Mouse (Mus musculus) monocyte, adult 5-6 weeks (primary cell): ENCODE measurements around the gene Ppil4. TPM values are rescaled to one million over a fixed set of nuclear protein-coding genes. Genes with fewer than 3 reads are reported as not detected.
"Not testable (repeated sequence)": the region's sequence is repeated elsewhere in the genome, so short reads cannot be mapped to it uniquely, and the experiment has no call there.

Experiments used
- ATAC-seq: fragments of 153-309, 156-312 bp; replicated peaks from 2 replicates; pipeline ENCODE4 v1.8.0; 2017; ENCODE audit warnings: mild to moderate bottlenecking; ENCODE audit not compliant: low TSS enrichment, insufficient number of reproducible peaks, severe bottlenecking, poor library complexity, low FRiP score
- total RNA-seq: library from RNA; stranded (forward); fragments of 200-1000, 200-491, 200-594 nt; gene quantifications from 3 replicates; pipeline ENCODE4 v1.2.3, GENCODE M21; 2017

The Ppil4 gene
- 146 to 157 TPM (median 154 TPM) in 3 replicates for total RNA-seq

DNA sequence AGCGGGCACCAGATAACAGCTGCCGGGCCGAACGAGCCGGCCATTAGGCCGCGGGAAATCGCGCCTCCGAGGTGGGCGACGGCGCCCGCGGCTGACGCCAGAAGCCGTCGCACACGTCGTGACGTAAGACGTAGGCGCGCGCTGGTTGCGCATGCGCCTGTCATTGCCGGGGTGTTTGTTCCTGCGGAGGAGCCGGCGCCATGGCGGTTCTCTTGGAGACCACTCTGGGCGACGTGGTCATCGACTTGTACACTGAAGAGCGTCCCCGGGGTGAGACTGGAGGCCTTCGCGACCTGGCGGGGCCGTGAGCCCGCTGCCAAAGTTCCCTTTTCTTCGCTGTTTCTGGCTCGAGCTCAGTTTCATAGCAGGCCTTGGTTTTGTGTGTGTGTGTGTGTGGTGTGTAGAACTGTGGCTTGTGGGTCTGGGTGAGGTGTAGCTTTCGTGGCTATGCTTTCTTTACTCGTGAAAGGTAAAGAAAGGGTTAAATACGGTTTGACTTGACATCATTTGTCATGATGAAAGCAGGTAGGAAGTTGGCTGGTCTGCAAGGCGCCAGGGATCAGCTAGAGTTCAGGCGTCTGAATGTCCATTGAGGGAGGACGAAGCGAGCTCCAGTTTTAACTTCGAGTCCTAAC is at the start of gene Ppil4, which contains the start of gene Ginm1:
Ppil4 (plus strand) TSS at position 141 of the 635 bp plus-strand sequence.
Ginm1 (minus strand) TSS at position 74 of the 635 bp plus-strand sequence.
- ATAC-seq, result peak; percentile 91

DNA sequence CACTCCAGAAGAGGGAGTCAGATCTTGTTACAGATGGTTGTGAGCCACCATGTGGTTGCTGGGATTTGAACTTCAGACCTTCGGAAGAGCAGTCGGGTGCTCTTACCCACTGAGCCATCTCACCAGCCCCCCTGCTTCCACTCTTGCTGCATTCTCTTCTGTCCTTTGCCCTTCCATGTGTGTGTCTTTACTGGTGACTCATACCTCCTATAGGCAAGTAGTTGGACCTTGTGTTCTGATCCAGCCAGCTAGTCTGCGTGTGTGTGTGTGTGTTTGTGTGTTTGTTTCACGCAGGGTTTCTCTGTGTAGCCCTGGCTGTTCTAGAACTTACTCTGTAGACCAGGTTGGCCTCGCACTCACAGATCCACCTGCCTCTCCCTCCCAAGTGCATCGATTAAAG is 47.2 kb upstream of the Ppil4 start:
- not testable (repeated sequence) for ATAC-seq

DNA sequence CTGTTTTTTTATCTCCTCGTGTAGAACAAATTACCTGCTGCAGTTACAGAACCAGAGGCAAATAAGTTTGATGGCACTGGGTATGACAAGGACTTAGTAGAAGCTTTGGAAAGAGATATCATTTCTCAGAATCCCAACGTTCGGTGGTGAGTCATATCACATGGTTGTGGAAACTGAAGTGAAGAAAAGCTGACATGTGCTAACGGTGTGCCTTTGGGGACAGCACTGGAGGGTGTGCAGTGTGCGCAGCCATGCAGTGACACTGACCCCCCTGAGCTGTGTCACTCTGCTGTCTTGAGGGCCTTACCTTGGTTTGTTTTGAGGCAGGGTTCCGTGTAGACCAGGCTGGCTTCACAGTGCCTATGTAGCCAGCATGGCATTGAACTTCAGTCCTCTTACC is 43.9 kb upstream of the Ppil4 start:
- no peak for ATAC-seq

DNA sequence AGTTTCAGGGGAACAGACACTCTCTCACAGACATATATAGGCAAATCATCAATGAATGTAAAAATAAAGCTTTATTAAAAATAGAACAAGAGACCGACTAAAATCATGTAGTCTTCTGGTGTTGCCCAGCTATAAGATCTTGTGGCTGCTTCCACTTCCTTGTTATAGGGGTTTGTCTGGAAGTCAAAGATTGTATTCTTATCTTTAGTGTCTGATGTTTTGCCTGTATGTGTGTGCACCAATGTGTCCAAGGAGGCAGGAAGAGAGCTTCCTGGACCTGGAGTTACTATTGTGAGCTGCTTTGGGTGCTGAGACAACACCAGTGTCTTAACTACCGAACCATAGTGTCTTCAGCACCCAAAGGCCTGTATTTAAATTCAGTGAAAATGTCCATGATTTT is 35.1 kb upstream of the Ppil4 start:
- no peak for ATAC-seq

DNA sequence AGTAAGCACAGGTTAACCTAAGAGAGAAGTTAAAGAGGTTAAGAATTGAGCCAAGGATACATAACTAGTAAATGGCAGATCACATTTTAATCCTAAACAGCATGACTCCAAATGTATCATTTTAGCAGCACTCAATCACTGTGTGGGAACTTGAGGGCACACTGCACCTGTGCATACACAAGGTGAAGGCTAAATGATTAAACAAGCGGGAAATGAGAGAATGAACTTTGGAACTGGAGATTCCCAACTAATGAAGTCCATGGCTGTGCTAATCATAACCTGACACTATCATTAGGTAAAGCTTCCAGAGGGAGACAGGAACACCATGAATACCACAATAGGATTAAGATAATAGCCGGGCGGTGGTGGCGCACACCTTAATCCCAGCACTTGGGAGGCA is 20.3 kb upstream of the Ppil4 start:
- ATAC-seq, result no peak

DNA sequence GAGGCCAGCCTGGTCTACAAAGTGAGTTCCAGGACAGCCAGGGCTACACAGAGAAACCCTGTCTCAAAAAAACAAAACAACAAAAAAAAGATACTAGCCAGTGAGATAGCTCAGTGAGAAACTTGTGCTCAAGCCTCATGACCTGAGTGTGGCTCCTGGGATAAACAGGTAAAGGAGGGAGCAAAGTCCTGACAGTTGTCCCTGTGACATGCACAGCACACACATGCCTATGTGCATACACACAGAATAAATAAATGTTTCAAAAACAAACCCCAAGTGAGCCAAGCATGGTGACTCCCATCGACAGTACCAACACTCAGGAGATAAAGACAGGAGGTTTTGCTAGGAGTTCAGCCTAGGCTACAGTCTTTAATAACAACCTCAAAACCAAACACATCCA is 19.9 kb upstream of the Ppil4 start:
- no peak for ATAC-seq

DNA sequence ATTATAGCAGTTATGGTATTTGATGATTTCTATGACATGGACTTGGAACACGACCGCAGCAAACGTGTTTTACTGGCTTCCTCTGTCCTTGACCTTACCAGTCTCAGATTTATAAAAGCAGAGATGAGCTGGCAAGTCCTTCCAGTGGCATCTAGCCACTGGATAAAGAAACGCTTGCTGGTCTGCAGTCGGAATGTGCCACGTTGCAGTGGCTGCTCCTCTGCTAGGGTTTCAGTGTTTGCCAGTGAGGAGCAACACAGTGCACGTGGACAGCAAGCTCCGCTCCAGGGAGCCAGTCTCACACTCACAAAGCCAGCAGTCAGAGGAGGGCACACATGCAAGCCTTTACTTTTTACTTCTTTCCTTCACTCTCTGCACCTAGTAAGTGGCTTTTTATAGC is 17.3 kb upstream of the Ppil4 start:
- ATAC-seq, result no peak

DNA sequence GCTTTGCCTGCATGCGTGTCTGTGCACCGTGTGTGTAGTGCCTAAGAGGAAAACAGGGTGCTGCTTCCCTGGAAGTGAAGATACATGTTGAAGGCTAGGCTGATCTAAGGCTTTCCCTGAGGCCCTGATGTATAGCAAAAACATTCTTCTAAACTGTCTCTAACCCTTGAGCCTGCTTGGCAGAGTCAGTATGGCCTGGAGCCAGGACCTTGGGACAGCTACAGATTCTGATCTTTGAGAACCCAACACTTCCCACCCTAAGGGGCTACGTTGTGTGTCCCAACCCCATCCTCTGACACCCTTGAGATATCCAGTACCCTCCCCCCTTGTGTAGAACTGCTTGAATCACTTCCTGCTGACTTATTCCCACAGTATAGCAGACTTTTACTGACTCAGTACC is 14.3 kb upstream of the Ppil4 start:
- no peak for ATAC-seq

DNA sequence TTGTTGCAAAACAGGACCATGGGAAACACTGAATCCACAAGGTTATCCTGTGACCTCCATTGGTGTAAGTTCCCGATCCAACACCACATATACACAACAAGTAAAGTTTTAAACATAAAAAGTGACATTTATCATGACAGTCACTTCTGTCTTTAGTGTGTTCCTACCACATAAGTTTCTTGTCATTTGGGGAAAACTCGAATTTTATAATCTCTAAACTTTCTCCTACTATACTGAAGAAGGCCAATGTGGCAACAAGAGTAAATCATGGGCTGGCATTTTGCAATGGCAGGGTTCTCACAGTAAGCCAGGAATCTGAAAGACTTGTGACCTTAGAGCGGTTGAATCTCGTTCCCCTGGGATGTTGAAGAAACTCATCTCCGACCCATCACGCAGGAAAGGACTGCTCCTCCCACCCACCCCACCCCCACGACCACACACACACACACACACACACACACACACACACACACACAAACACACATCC is 12.9 kb upstream of the Ppil4 start:
- ATAC-seq, result no peak

DNA sequence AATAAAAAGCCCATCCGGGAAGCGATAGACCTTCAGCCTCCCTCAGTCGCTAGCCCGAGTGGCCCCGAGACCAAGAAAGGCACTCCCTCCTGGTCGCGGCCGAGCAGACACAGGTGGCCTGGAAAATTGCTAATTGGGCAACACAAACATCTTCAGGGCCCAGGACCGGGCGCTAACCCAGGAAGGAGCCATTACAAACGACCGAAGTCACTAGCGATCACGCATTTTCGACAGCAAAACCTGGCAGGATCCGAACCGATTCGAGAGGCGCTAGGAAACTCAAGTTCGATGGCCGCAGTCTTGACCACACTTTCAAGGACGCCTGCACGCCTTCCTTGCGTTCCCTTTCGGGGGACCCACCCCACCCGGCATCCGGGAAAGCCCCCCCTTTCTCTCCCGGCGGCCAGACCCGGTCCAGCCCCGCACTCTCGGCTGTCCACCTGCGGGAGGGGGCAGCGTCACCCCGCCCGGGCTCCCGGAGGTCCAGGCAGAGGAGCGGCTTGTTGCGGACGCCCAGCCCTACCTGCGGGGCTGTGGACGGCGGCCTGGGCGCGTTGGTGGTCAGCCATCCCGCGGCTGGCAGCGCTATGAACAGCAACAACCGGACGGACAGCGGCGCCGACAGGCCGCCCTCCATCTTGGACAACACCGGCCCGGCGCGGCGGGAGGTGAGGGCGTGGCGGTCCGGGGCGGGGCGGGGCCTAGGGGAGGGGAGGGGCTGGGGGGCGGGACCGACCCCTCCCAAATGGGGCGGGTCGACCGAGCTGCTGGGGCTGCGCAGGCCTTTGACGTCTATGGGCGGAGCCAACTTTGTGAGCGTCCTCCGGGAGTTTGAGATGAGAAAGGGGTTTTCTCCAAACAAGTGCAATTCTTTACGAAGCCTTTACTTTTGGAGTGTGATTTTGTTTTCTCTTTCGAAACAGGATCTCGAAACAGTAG is 12.2 kb upstream of the Ppil4 start:
- peak; percentile 88 for ATAC-seq

DNA sequence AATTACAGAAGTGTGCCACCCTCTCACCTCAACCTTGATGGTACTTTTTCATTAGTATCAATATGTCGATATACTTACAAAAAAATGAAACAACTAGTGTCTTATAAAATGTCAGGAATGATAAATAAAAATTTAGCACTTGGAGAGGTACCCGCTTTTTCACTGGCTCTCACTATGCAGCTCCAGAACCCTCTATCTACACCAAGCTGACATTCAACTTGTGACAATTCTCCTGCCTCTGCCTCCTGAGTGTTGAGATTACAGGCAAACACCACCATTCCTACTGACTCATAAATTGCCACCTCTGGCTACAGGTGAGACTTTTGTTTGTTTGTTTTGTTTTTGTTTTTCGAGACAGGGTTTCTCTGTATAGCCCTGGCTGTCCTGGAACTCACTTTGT is 11.5 kb upstream of the Ppil4 start:
- no peak for ATAC-seq

DNA sequence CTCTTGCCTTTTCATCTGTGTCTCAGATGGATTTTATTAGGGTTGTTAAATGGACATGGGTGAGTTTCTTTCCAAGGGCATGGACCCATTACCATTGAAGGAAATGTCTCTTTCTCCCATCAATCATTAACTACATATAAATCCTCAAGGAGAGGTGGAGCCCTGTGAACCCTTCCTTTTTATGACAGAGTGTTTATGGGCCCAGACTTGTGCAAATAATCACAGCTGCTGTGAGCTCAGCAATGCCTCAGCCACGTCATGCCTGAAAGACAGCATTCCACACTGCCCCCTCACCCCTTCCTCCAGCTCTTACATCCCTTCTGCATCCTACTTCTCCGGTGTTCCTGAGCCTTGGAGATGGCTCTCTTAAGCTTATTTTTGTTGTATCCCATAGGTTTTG is 5.4 kb upstream of the Ppil4 start:
- no peak for ATAC-seq

DNA sequence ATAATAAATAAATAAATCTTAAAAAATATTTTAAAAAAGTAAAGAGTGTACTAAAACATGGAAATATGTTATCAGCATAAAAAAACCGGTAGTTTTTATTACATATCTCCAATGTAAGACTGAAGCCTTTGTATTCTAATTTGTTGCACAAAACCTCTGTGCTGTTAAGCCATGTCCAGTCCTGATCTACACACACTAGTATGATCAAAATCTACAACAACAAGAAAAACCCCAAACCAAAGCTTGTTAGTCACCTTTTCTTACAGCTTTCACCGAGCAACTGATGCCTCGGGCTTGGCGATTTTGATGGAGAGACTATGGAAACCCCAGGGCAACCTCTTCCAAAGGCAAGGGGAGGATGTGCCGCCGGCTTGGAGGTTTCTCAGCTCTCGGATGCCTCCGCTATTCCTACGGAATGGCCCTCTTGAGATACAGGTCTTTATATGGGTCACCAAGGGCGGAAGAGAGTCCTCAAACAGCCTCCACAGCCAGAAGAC is 389 bp upstream of the Ppil4 start:
- ATAC-seq, result no peak

DNA sequence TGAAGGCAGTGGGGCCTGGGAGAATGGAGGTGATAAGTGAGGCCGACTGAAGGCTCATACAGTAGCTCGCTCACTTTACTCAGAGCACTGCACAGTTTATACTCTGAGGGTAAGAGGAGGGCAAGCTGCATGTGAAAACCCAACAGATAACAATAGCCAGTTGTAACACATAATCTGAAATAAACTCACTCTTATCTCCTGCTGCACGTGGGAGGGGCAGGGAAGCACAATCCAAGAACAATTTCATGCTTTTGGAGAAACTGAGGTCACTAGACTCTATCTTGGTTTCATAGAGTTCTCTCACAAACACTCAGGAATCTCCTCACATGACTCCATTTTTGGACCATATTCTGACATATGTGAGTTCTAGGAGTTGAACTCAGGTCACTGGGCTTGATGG is 8.6 kb downstream of the Ppil4 start:
- ATAC-seq, result no peak

DNA sequence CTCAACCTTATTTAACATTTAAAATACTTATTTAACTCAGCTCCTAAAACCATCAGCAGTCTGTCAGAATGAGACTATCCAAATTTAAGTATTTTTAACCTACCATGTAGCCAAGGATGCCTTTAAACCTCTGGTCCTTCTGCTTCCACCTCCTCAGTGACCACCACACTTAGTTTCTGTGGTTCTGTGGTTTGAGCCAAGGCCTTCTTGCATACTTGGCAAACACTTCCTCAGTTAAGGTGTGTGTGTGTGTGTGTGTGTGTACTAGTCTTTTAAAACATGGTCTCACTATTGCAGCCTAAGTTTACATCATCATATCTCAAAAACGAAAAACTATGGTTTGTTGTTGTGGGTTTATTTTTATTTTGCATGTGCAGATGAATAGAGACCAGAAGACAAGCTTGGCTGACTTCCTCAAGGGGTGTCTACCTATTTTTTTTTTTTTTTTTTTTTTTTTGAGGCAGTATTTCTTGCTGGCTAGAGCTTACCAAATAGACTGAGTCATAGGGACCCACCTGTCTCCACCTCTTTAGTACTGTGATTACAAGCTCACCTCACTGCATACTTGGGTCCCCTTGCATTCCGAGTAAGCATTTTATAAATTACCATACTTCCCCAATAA is 9.9 kb downstream of the Ppil4 start:
- no peak for ATAC-seq

DNA sequence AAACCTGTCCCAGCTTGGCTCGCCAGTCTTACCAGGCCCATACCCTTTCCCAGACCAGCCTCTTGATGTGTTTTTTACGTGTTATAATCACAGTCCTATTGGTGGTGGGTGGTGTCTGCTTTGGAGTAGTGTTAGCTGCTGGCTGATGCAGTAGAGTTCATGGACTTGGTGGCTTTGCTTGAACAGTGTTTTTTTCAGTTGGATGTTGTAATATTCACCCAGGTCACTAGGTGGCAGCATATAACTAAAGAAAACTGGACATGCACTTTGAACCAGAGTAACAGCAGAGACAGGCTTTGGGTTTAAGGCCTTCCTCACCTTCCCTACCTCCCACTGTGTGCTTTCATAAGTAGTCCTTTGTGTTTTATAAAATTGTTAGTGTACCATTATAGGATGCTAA is 17.2 kb downstream of the Ppil4 start:
- ATAC-seq, result peak; percentile 76

DNA sequence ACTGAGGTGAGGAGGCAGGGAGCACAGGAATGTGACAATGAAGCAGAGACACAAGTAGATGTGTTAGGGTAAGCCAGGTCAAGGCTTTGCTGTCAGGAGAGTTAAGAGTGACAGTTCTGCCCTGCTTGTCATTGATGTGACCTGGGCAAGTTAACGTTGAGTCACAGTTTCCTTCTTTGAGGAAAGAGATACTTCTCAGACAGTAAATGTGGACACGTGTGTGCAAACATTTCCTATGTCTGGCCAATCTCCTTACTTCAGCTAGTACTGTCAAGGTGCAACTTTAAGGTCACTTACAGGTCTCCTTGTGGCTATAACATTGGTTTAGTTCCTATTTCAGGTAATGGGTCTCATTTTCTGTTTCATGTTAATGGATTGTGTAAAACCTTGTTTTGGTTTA is 23.8 kb downstream of the Ppil4 start:
- no peak for ATAC-seq

DNA sequence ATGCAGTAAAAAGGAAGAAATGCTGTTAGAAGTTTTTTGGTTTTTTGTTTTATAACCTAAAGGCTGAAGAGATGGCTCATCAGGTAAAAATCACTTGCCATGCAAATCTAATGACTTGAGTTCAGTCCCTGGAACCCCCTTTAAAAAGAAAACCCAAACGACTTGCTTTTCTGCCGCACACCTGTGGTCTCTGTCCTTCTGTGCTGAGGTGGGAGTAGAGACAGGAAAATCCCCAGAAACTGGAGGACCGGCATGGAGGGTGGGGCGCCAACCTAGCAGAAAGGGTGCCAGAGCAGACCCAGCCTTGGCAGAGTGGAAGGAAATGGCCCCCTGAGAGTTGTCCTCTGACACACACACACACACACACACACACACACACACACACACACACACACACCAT is 26.0 kb downstream of the Ppil4 start:
- no peak for ATAC-seq

DNA sequence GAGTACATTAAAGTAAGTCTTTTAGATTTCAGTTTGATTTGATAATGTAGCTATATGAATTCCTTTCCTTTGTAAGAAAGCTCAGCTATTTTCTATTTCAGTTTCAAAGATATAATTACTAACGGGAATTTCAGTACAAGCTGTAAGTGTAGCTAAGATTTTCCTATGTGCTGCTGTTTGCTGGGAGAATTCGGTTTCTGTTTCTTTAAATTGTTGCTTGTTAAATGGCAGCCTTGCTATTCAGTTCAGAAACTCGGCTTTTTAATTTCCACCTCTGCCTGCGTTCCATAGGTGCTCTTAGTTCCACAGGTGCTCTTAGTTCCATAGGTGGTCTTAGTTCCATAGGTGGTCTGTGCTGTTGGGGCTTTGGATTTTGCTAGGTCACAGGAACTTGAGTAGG is 26.5 kb downstream of the Ppil4 start:
- ATAC-seq, result no peak
